ENCODE assay signal across 12 mouse cellular contexts in the genomic region with DNA sequence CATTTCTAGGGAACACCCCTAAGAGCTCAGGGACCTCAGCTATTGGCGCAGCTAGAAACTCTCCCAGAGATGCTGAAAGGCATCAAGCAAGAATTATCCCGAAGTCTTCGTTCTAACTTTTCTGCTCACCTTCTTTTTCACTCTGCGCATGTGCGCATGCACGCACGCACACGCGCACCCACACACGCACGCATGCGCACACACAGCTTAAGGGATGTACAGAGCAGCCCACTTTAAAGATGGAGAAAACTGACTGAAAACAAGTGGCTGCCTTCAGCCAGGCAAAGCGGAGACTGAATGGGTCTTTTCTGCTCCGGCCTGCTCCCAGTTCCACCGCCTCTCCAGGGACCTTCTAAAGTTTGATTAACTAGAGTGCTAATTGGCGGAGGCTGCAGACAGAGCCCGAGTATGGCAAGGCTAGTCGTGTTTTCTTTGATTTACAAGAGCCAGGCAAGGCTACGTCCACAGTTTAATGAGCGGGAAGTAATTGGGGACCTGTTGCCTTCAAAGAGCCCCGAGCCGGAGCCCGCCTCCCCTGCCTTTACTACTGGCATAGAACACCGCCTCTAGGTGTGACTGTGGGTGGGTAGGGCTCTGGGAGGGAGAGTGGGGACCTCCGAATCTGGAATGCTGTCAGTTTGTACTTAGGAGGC.
DNase-seq lines count a peak whose midpoint lies in the region; ATAC-seq and TF ChIP-seq lines count a peak whose summit lies in the region.
"Had no signal": no experiment of that assay in that cellular context is flagged by ENCODE, and none has a peak within 500 bp of the region (broad histone marks: within the 10 kb centered on the region; RNA-seq: fewer than 3 reads in every experiment).

No protein-coding gene starts in this region.

- 42% methylated on average over 25 of the region's 25 CpGs for WGBS in forebrain, embryonic 15.5 days

- no peak overlapping the region for H3K27ac ChIP-seq in left cerebral cortex, adult 2 months
- H3K27ac ChIP-seq in forebrain, embryonic 15.5 days (replicated peaks) = no peak overlapping the region
- H3K27ac ChIP-seq: embryonic facial prominence, embryonic 12.5 days; heart, embryonic 13.5 days; liver, embryonic 13.5 days; macrophage had no signal

- no peak overlapping the region for H3K9ac ChIP-seq in forebrain, embryonic 15.5 days (replicated peaks)
- H3K9ac ChIP-seq: embryonic facial prominence, embryonic 12.5 days; heart, embryonic 13.5 days; liver, embryonic 13.5 days had no signal

- no peaks in the 10 kb centered on the region for H3K27me3 ChIP-seq in forebrain, embryonic 15.5 days

- peak overlapping the region; percentile 16; the same call in 1 of the 2 replicates for H3K4me2 ChIP-seq in forebrain, embryonic 15.5 days (replicated peaks)
- H3K4me2 ChIP-seq: embryonic facial prominence, embryonic 12.5 days; liver, embryonic 13.5 days had no signal

- no peak for TF ChIP-seq CTCF in left cerebral cortex, adult 2 months (IDR thresholded peaks at IDR 0.05)

- H3K4me1 ChIP-seq in forebrain, embryonic 15.5 days = peaks cover 43% of the 10 kb centered on the region
- H3K4me1 ChIP-seq: liver, embryonic 13.5 days had no signal

- H3K36me3 ChIP-seq in forebrain, embryonic 15.5 days = no peaks in the 10 kb centered on the region
- H3K36me3 ChIP-seq: embryonic facial prominence, embryonic 12.5 days; heart, embryonic 13.5 days; liver, embryonic 13.5 days had no signal

- H3K4me3 ChIP-seq in left cerebral cortex, adult 2 months = peak overlapping the region; percentile 33
- H3K4me3 ChIP-seq in forebrain, embryonic 15.5 days = no peak overlapping the region
- H3K4me3 ChIP-seq: embryonic facial prominence, embryonic 12.5 days; liver, embryonic 13.5 days had no signal

- DNase-seq in left cerebral cortex, adult 2 months (ENCODE audit: extremely low spot score in 1 of 2, low spot score in 2 of 2) = peak in 1 of 2 experiments; percentile 22
- no peak for DNase-seq in left cerebral cortex, adult 8-10 months (ENCODE audit: low spot score in 2 of 2)
- DNase-seq in brain, adult 2 months (ENCODE audit: low read depth, low spot score) = peak; percentile 71
- peak; percentile 49 to 57 for DNase-seq in right cerebral cortex, postnatal 10 days (ENCODE audit: low spot score in 2 of 2)
- no peak for DNase-seq in thymus, postnatal 36 days
- DNase-seq in adrenal gland, postnatal 14 days = no peak
- DNase-seq: liver, embryonic 13.5 days; thymus, postnatal 25 days had no signal

- no peaks in the 10 kb centered on the region for H3K9me3 ChIP-seq in forebrain, embryonic 15.5 days
- H3K9me3 ChIP-seq: embryonic facial prominence, embryonic 12.5 days; heart, embryonic 13.5 days; liver, embryonic 13.5 days had no signal

- intact Hi-C loops in left cerebral cortex, adult 2 months (cut with DNase I) = loop anchor here (5.0 to 10.0 kb wide), 6 partner anchors 334 to 1607 kb away; partner anchors contain the start of gene Tenm3

- ATAC-seq in forebrain, embryonic 15.5 days (replicated peaks) = no peak

Comparison
In these comparisons a context has a peak if more than half of its experiments do, and no peak if none do; other contexts are left out.
1. DNase-seq: peak in brain, adult 2 months (single experiment) and right cerebral cortex, postnatal 10 days (2 of 2); none in left cerebral cortex, adult 8-10 months (0 of 2), thymus, postnatal 36 days (0 of 2) and adrenal gland, postnatal 14 days (single experiment).